Mouse (Mus musculus) left cerebral cortex, postnatal 14 days (tissue): ENCODE data around the gene Loxl4. TPM values are rescaled to one million over a fixed set of nuclear protein-coding genes. Genes with fewer than 3 reads are reported as not detected.

Source experiments
- DNase-seq, 2 experiments: peaks; one replicate each; pipeline ENCODE4 v3.0.0; 2021 to 2022; ENCODE audit warnings: low spot score in 2 of 2, mixed read lengths in 1 of 2
- intact Hi-C: fragments of 180-260 bp; cut with DNase I; formaldehyde crosslinking; loops from one replicate; pipeline ENCODE4 v1.15.1; 2025
- total RNA-seq, 2 experiments: library from RNA; stranded (reverse); gene quantifications; 2 replicates each; pipeline ENCODE4 v1.2.3; 2021

Loxl4 gene
- total RNA-seq, 2 experiments from 2014 or later: 0.30 TPM; not detected in 1

DNA sequence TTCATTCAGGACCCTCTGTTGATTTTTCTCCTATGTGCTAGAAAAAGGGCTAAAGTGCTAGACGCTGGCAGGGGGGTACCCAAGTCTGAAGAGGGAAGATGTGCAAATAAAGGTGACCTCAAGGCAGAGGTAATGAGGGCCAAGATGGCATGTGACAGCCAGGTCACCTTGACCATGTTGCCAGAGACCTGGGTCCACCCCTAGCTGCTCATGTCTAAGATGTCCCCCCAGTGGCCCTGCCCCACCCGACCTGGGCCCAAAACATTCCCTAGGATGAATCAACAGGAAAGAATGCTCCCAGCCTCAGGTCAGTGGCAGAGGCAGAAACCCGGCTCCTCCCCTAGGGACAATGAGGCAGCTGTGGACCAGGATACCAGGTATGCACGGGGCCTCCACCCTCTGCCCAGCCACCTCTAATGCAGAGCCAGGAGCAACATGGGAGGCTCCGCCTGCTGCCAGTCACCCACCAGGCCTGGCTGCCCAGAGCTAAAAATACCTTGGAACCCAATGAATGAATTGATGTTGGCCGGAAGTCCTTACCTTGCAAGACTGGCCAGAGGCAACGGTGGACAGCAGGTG, 1.1 kb upstream of the Loxl4 start:
- DNase-seq: no peak
- intact Hi-C loops: no loop called here

- no peak for DNase-seq
- intact Hi-C loops: no loop called here
Measured at GRCm38 (mm10) chr19:42613116-42613515, 503 bp upstream of the Loxl4 start.

DNA sequence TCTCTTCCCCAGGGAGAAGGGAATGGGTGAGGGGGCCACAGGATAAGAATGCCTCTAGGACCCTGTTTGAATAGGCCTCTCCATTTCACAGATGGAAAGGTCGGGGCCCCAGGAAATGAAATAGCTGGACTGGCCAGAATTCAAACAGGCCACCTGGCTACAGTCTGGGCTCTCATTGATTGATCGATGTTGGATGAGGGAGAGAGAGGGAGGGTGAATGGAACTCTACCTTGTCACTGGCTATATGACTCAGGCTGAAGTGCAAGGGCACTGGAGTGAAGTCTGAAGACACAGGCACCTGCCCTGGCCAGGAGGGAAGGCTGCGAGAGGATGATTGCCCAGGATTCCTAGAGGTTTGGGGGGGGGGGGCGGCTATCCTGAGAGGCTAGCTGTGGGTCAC, 867 bp downstream of the Loxl4 start:
- intact Hi-C loops: no loop called here
- no peak for DNase-seq

GRCm38 (mm10) chr19:42609716-42610115, 2.9 kb downstream of the Loxl4 start:
- DNase-seq: no peak
- intact Hi-C loops: no loop called here

DNA sequence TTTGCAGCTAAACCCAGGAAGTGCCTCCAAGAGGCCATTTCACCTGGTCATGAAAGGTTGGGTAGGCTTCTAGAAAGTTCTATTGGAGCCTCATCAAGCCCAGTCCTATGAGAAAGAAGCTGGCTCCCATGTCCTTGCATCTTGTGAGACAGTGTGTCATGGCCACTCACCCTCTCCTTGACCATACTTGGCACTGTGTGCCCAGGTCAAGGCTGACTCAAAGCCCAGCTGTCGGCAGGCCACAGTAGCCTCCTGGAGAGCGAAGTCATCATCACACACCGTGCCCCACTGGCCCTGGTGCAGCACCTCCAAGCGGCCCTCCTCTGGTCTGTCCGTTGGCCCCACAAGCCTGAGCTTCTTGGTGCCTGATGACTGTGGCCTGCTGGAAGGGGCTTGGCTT, 4.5 kb downstream of the Loxl4 start:
- intact Hi-C loops: no loop called here
- no peak for DNase-seq

- intact Hi-C loops: no loop called here
- no peak for DNase-seq
Measured at GRCm38 (mm10) chr19:42602576-42602975, 10.0 kb downstream of the Loxl4 start.

DNA sequence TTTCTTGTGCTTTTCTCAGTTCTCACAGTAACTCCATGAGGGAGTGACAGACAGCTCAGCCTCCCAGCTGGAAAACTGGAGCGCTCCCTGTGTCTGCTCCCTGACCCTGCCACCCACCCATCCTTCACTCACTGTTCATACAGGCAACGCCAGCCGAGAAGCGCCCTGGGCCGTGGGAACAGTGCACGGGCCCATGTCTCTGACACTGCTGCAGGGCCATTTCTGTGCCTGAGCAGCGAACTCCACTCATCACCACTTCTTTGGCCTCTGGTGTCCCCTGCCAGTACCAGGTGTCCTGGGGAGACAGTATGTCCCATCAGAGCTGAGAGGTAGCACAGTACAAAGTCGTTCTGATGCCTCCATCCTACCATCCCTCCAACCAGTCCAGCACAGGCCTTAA, 10.6 kb downstream of the Loxl4 start:
- intact Hi-C loops: no loop called here
- DNase-seq: no peak

GRCm38 (mm10) chr19:42601445-42601844, 11.2 kb downstream of the Loxl4 start:
- no peak for DNase-seq
- intact Hi-C loops: no loop called here

DNA sequence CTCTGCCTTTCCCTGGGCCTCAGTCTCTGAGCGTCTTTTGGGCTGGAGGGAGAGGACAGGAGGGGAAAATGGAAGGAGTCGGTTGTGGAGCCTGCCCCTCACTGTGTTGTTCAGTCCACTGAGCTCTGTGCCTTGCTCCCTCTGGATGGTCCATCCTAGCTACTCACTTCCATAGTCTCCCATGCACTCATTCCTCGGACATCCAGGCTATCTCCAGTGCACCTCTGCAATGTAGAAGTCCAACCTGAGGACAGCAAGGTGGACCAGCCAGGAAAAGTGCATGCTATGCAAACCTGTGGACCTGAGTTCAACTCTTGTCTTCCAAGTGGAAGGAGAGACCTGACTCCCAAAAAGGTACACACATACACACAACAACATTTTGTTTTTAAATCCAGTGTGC, 12.0 kb downstream of the Loxl4 start:
- DNase-seq: no peak
- intact Hi-C loops: no loop called here

GRCm38 (mm10) chr19:42599891-42600290, 12.7 kb downstream of the Loxl4 start:
- no peak for DNase-seq
- intact Hi-C loops: no loop called here

DNA sequence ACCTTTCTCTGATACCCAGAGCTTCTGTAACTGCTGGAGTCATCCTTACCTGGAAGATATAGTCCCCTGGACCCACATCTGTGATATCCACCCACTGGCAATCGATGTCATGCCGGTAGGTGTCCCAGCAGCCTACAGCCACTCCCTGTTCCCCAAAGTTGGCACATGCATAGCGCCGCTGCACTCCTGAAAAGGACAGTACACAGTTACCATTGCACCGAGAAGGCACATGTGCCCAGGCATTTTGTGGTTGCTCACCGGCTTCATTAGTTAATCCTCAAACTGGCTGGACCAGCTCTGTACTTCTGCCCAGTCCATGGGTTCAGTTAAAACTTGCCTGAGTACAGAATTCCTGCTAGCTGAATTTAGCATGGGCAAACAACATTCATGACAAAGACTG, 14.7 kb downstream of the Loxl4 start:
- intact Hi-C loops: no loop called here
- no peak for DNase-seq

GRCm38 (mm10) chr19:42597286-42597685, 15.3 kb downstream of the Loxl4 start:
- intact Hi-C loops: no loop called here
- DNase-seq: no peak

GRCm38 (mm10) chr19:42595066-42595465, 17.5 kb downstream of the Loxl4 start:
- intact Hi-C loops: no loop called here
- DNase-seq: no peak

- DNase-seq: no peak
- intact Hi-C loops: no loop called here
Measured at GRCm38 (mm10) chr19:42593456-42593855, 19.2 kb downstream of the Loxl4 start.

DNA sequence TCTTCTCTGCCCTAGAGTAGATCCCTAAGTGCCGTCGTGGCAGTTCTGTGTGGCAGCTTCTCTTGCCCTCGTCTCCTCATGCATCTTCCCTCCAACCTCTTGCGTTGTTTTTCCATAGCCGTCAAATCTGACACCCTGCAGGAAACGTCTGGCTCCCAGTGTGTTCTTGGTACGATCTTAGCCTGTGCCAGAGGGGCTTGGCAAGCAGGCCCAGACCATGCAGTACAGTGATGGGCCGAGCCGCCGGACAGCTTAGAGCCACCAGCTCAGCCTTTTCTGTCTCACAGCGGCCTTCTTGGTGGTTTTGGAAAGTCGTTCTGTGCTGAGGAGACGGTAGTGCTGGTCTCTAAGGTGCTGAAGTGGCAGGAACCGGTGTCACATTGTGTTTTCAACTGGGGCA, 21.1 kb downstream of the Loxl4 start:
- intact Hi-C loops: no loop called here
- DNase-seq: no peak

DNA sequence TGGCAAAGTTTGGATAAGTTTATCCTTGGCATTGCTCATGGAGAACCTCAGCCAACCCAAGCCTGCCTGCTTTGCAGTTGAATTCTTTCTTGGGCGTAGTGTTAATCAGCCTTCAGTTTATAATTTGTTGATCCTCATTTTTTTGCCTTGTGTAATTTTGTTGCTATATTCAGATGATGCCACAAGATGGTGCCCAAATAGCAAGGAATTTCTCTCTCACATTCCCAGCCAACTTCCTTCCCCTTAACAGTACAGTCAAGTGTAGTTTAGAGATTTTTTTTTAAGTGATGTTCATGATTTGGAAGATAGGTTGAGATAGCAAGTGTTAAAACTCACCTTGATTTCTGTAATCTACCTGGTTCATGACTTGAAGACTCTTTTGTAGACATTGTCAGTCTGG, 23.4 kb downstream of the Loxl4 start:
- peak in 1 of 2 experiments; percentile 55 for DNase-seq
- intact Hi-C loops: loop anchor here (5.0 to 10.0 kb wide), 4 partner anchors 68 to 806 kb away; no protein-coding TSS in a partner anchor

DNA sequence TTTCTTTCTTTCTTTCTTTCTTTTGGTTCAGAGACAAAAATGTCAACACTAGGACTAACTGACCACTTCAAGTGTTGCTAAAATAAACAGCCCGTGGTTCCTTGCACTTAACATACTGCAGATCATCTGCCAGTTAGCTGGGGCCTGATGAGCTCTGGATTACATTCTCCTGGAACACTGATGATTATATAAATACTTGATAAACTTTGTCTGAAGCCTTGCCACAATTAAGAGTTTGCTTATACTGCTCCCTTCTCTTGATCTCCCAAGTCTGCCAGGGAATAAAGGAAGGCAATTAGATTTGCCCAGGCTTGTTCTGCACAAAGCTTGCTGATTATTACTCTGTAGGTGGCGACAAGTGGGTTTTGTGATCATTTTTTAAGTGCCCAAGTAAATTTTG, 24.9 kb downstream of the Loxl4 start:
- intact Hi-C loops: loop anchor here (5.0 to 10.0 kb wide), 4 partner anchors 70 to 807 kb away; no protein-coding TSS in a partner anchor
- DNase-seq: no peak

DNA sequence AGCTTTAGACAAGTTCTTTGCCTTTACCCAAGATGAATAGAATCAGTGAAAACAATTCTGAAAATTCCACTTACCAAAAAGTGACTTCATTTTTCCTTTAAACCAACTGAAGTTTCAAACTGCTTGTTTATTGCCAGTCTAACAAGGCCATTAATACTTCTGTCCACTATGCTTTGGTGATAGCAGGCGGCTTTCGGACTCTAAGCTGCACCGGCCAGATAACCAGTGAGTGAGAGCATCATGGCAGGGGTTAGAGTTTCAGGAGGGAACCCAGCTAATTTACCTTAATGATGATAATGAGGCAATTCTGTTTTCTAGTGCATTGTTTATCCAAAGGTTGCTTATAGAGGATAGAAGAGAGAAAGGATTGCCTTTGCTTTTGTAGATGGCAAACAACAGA, 28.4 kb downstream of the Loxl4 start:
- no peak for DNase-seq
- intact Hi-C loops: loop anchor here (10.0 kb wide), 2 partner anchors 269 to 811 kb away; no protein-coding TSS in a partner anchor

DNA sequence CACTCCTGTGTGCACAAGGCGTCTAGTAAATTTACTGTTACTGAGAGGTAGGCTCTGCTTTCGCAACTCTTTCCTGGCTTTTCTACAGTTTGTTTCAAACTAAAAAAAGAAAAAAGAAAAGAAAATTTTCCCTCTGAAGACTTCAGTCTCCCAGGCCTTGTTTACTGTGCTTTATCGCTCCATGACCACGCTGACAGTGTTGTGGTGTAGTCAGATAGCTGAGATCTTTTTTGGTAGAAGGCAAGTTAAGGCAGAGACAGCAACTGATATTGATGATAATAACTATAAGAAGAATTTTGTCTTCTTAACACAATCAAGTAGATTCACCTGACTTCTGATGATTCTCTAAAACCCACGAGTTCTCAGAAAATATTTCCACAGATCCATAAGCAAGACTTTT, 28.9 kb downstream of the Loxl4 start:
- DNase-seq: no peak
- intact Hi-C loops: loop anchor here (10.0 kb wide), 2 partner anchors 269 to 811 kb away; no protein-coding TSS in a partner anchor

- no peak for DNase-seq
- intact Hi-C loops: loop anchor here (10.0 kb wide), 2 partner anchors 268 to 812 kb away; no protein-coding TSS in a partner anchor
Measured at GRCm38 (mm10) chr19:42582811-42583370, 29.7 kb downstream of the Loxl4 start.

GRCm38 (mm10) chr19:42580701-42581100, 31.9 kb downstream of the Loxl4 start:
- intact Hi-C loops: loop anchor here (10.0 kb wide), 2 partner anchors 266 to 814 kb away; no protein-coding TSS in a partner anchor
- DNase-seq: no peak
